Mouse (Mus musculus) embryonic stem cell, embryonic (primary cell): Measurements from ENCODE around the gene Gm904.
"Not testable (repeated sequence)": the region's sequence is repeated elsewhere in the genome, so short reads cannot be mapped to it uniquely, and the experiment has no call there.

Experiments
- CTCF ChIA-PET, 4 experiments: fragments of 300-600 bp in 2 of 4; fragments of 350-600 bp in 2 of 4; sonication (Branson Sonifier 250); formaldehyde crosslinking; loops; one replicate each; lab custom pipeline; 2022; ENCODE audit warnings: inconsistent platforms in 2 of 4; lab: Charles Lee
- POLR2A ChIA-PET, 4 experiments: fragments of 300-600 bp in 2 of 4; fragments of 350-600 bp in 2 of 4; sonication (Branson Sonifier 250); formaldehyde crosslinking; loops; one replicate each; lab custom pipeline; 2022; ENCODE audit warnings: antibody characterized with exemption in 4 of 4, inconsistent platforms in 1 of 4; lab: Charles Lee

The Gm904 gene

DNA sequence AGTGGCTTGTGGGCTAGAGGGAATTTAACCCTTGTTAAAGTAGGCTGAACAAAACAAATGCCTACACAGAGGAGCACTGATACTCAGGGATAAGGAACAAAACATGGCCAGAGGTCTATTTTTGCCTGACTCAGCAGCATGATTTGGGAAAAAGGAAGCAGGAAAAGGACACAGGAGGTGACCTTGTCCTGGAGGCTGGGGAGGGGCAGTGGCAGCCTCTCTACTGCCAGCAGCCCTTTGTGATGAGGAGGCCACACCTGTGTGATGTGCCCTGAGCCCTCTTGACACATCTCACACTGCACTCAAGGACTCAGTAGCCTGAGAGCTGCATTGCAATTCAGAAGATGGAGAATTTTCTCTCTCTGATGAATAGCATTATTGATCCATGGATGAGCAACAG lies at the start of gene Gm904:
Gene Gm904 (plus strand): TSS at position 301 of the 400 bp plus-strand sequence.
- POLR2A ChIA-PET, CTCF ChIA-PET: not testable (repeated sequence)

GRCm38 (mm10) chr13:50648771-50649170 lies 5.7 kb downstream of the Gm904 start:
- POLR2A ChIA-PET, CTCF ChIA-PET: not testable (repeated sequence)
